Mouse (Mus musculus) ES-Bruce4 (cell line): ENCODE measurements at regions not wholly inside any gene's neighbourhood (a gene's known extent, or its start where the extent isn't known, plus 50 kb on each side); places are given as distances from the start of the nearest gene placed in this dataset.

Experiments
- CTCF ChIP-seq: IDR thresholded peaks from one replicate; pipeline ENCODE4 v1.8.1; 2011; ENCODE audit warnings: low read depth, low read length
- POLR2A ChIP-seq: IDR thresholded peaks from one replicate; pipeline ENCODE4 v1.8.1; 2011; ENCODE audit warnings: low read length; ENCODE audit not compliant: insufficient read depth

- TF ChIP-seq POLR2A: no peak
- no peak for TF ChIP-seq CTCF
These were observed 203.1 kb upstream of the Ddx18 start for GRCm38 (mm10) chr1:121770936-121771335.
